Mouse (Mus musculus): ENCODE measurements around the gene Tcf7.

DNA sequence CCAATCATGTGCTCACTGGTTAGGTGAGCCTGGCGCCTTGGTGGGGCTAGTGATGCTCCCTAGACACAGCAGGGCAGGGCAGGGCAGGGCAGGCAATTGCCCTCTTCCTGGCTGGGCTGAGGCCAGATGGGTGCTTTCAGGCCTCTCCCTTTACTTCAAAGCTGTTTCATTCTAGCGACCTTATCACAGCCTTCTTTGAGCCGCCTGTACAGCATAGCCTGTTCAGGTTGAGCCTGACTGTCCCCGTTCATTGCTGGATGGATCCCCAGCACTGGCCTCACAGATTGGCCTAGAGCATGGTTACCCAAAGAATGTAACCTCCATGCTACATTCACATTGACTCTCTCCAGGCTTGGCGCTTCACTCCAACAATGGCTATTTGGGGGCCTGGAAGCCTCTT, 52.1 kb downstream of the Tcf7 start:
- TF ChIP-seq POLR2A (IDR thresholded peaks at IDR 0.05; ENCODE audit: borderline replicate concordance, extremely low read depth, insufficient read depth, insufficient read length, poor library complexity, severe bottlenecking) (no peak), CTCF (IDR thresholded peaks at IDR 0.05; ENCODE audit: borderline replicate concordance, extremely low read depth, insufficient read depth, insufficient read length) (no peak)

All from brain, embryonic 14.5 days (tissue).